Mouse (Mus musculus): ENCODE measurements around the gene Clcn5. TPM values are rescaled to one million over a fixed set of nuclear protein-coding genes. Genes with fewer than 3 reads are reported as not detected.

Clcn5 gene
- polyA plus RNA-seq, 1 experiment from 2014 or later: 6.0 TPM

MicroRNA genes within 50 kb of the gene (microRNA counts, 519-probe panel; counts per million panel counts)
- microRNA mmu-miR-188-3p: not detected
- microRNA mmu-miR-188-5p: 4,764 counts per million, percentile 70 among the panel's probes with 10 or more counts
- microRNA mmu-miR-362-3p: 3,688 counts per million, percentile 38 among the panel's probes with 10 or more counts
- microRNA mmu-miR-362-5p: 3,200 counts per million, percentile 27 among the panel's probes with 10 or more counts
- 4,638 counts per million, percentile 63 among the panel's probes with 10 or more counts for microRNA mmu-miR-500
- microRNA mmu-miR-501-3p: 2,441 counts per million, percentile 12 among the panel's probes with 10 or more counts
- 2,549 counts per million, percentile 15 among the panel's probes with 10 or more counts for microRNA mmu-miR-501-5p
- microRNA mmu-miR-532-3p: 4,050 counts per million, percentile 45 among the panel's probes with 10 or more counts
- 4,375 counts per million, percentile 56 among the panel's probes with 10 or more counts for microRNA mmu-miR-532-5p

Small RNA genes within 50 kb of the gene (microRNA-seq; reads per million reads assigned to microRNA genes)
- 1,427 reads per million, percentile 83 among the genes with 10 or more reads in this experiment for gene Mir188
- gene Mir362: 104 reads per million, percentile 58 among the genes with 10 or more reads in this experiment
- gene Mir500: 113 reads per million, percentile 59 among the genes with 10 or more reads in this experiment
- gene Mir501: 533 reads per million, percentile 76 among the genes with 10 or more reads in this experiment
- gene Mir532: 993 reads per million, percentile 81 among the genes with 10 or more reads in this experiment

Other genes with a start within 250 kb of the Clcn5 start
- gene Usp27x, start 56.5 kb upstream of the Clcn5 start, polyA plus RNA-seq (2014; fragmentation: Nextera tagmentation; extraction: Ambion mirVana): 0.75 TPM in 2 replicates